Mouse (Mus musculus) MEL (cell line): ENCODE results near the gene Cops4. TPM values are rescaled to one million over a fixed set of nuclear protein-coding genes. Genes with fewer than 3 reads are reported as not detected.

Source experiments
- DNase-seq: peaks from one replicate; pipeline ENCODE4 v3.0.0; 2011; ENCODE audit warnings: low read depth, low spot score
- H3K27ac ChIP-seq: 2 replicates; pipeline ENCODE4 v1.5.1; 2012; ENCODE audit warnings: low read depth, mild to moderate bottlenecking, control low read depth, low read length, moderate library complexity; ENCODE audit not compliant: control insufficient read depth
- H3K27me3 ChIP-seq, 2 experiments: fragments of 150-350 bp in 1 of 2; sonication (generic) in 1 of 2; 2 replicates each; pipeline ENCODE4 v1.6.1; 2012; ENCODE audit warnings: low read length in 2 of 2, mild to moderate bottlenecking in 2 of 2, improper control_type of control experiment in 1 of 2, moderate library complexity in 1 of 2; ENCODE audit not compliant: insufficient read depth in 2 of 2, control insufficient read depth in 1 of 2
- H3K36me3 ChIP-seq, 2 experiments: 2 replicates each; pipeline ENCODE4 v1.6.1; 2012 to 2014; ENCODE audit warnings: low read length in 2 of 2, improper control_type of control experiment in 1 of 2, inconsistent platforms in 1 of 2, mild to moderate bottlenecking in 1 of 2; ENCODE audit not compliant: insufficient read depth in 2 of 2, control insufficient read depth in 1 of 2
- H3K4me1 ChIP-seq, 2 experiments: fragments of 150-350 bp in 1 of 2; sonication (generic) in 1 of 2; 2 replicates each; pipeline ENCODE4 v1.6.1; 2012; ENCODE audit warnings: low read length in 2 of 2, improper control_type of control experiment in 1 of 2, mild to moderate bottlenecking in 1 of 2; ENCODE audit not compliant: insufficient read depth in 2 of 2, control insufficient read depth in 1 of 2
- H3K4me3 ChIP-seq, 2 experiments: fragments of 150-350 bp in 1 of 2; sonication (generic) in 1 of 2; 2 replicates each; pipeline ENCODE4 v1.5.1; 2012; ENCODE audit warnings: low read depth in 2 of 2, low read length in 2 of 2, mild to moderate bottlenecking in 2 of 2, moderate library complexity in 2 of 2, control low read depth in 1 of 2, improper control_type of control experiment in 1 of 2; ENCODE audit not compliant: control insufficient read depth in 1 of 2, insufficient read depth in 1 of 2
- H3K79me2 ChIP-seq: 2 replicates; pipeline ENCODE4 v1.6.1; 2012; ENCODE audit warnings: mild to moderate bottlenecking, low read length, moderate library complexity; ENCODE audit not compliant: control insufficient read depth, poor library complexity, insufficient read depth
- H3K9ac ChIP-seq: 2 replicates; pipeline ENCODE4 v1.6.1; 2012; ENCODE audit warnings: low read depth, mild to moderate bottlenecking, control low read depth, low read length, moderate library complexity; ENCODE audit not compliant: control insufficient read depth, poor library complexity, severe bottlenecking
- H3K9me3 ChIP-seq: fragments of 150-350 bp; sonication (generic); replicated peaks from 2 replicates; pipeline ENCODE4 v1.6.1; 2012; ENCODE audit warnings: mild to moderate bottlenecking, low read length, improper control_type of control experiment, moderate library complexity; ENCODE audit not compliant: insufficient read depth
- BHLHE40 ChIP-seq: IDR thresholded peaks from 2 replicates; pipeline ENCODE4 v1.6.1; 2012; ENCODE audit warnings: low read depth, mild to moderate bottlenecking, inconsistent platforms, low read length, improper control_type of control experiment, borderline replicate concordance
- CHD1 ChIP-seq: IDR thresholded peaks from 2 replicates; pipeline ENCODE4 v1.6.1; 2012; ENCODE audit warnings: low read depth, mild to moderate bottlenecking, inconsistent platforms, low read length, improper control_type of control experiment
- CHD2 ChIP-seq: IDR thresholded peaks from 2 replicates; pipeline ENCODE4 v1.6.1; 2011; ENCODE audit warnings: low read length, improper control_type of control experiment
- CTCF ChIP-seq, 3 experiments: IDR thresholded peaks in 2 of 3; conservative IDR thresholded peaks in 1 of 3; 2 replicates each; pipeline ENCODE4 v1.5.1; 2011 to 2012; ENCODE audit warnings: low read length in 3 of 3, low read depth in 2 of 3, mild to moderate bottlenecking in 2 of 3, improper control_type of control experiment in 1 of 3, inconsistent platforms in 1 of 3, mixed read lengths in 1 of 3, moderate library complexity in 1 of 3; ENCODE audit not compliant: control insufficient read depth in 1 of 3, insufficient read depth in 1 of 3, poor library complexity in 1 of 3, severe bottlenecking in 1 of 3
- E2F4 ChIP-seq: IDR thresholded peaks from 2 replicates; pipeline ENCODE4 v1.6.1; 2011; ENCODE audit warnings: low read depth, low read length, improper control_type of control experiment, borderline replicate concordance
- ELF1 ChIP-seq: IDR thresholded peaks from 2 replicates; pipeline ENCODE4 v1.6.1; 2014; ENCODE audit warnings: low read depth, mild to moderate bottlenecking, inconsistent platforms, low read length, improper control_type of control experiment, moderate library complexity
- EP300 ChIP-seq, 2 experiments: IDR thresholded peaks; 2 replicates each; pipeline ENCODE4 v1.6.1; 2011; ENCODE audit warnings: improper control_type of control experiment in 2 of 2, low read length in 2 of 2, low read depth in 1 of 2, mild to moderate bottlenecking in 1 of 2
- ETS1 ChIP-seq: IDR thresholded peaks from 2 replicates; pipeline ENCODE4 v1.6.1; 2012; ENCODE audit warnings: low read depth, mild to moderate bottlenecking, inconsistent platforms, low read length, improper control_type of control experiment, moderate library complexity
- GABPA ChIP-seq: IDR thresholded peaks from 2 replicates; pipeline ENCODE4 v1.6.1; 2012; ENCODE audit warnings: low read depth, mild to moderate bottlenecking, inconsistent platforms, low read length, improper control_type of control experiment, moderate library complexity
- GATA1 ChIP-seq: IDR thresholded peaks from 2 replicates; pipeline ENCODE4 v1.6.1; 2011; ENCODE audit warnings: low read depth, low read length, improper control_type of control experiment
- HCFC1 ChIP-seq: IDR thresholded peaks from 2 replicates; pipeline ENCODE4 v1.6.1; 2012; ENCODE audit warnings: low read depth, mild to moderate bottlenecking, inconsistent platforms, low read length, improper control_type of control experiment, moderate library complexity
- JUND ChIP-seq: IDR thresholded peaks from 2 replicates; pipeline ENCODE4 v1.6.1; 2011; ENCODE audit warnings: low read depth, mild to moderate bottlenecking, improper control_type of control experiment, low read length
- MAFK ChIP-seq: IDR thresholded peaks from 2 replicates; pipeline ENCODE4 v1.6.1; 2011; ENCODE audit warnings: low read depth, mild to moderate bottlenecking, low read length, improper control_type of control experiment, borderline replicate concordance
- MAX ChIP-seq: IDR thresholded peaks from 2 replicates; pipeline ENCODE4 v1.6.1; 2011; ENCODE audit warnings: low read length, improper control_type of control experiment
- MAZ ChIP-seq: IDR thresholded peaks from 2 replicates; pipeline ENCODE4 v1.6.1; 2012; ENCODE audit warnings: low read depth, mild to moderate bottlenecking, inconsistent platforms, low read length, improper control_type of control experiment
- MEF2A ChIP-seq: IDR thresholded peaks from 2 replicates; pipeline ENCODE4 v1.6.1; 2014; ENCODE audit warnings: low read depth, mild to moderate bottlenecking, inconsistent platforms, low read length, improper control_type of control experiment; ENCODE audit not compliant: poor library complexity, insufficient replicate concordance, severe bottlenecking; ENCODE audit errors: extremely low read depth
- MXI1 ChIP-seq: IDR thresholded peaks from 2 replicates; pipeline ENCODE4 v1.6.1; 2011; ENCODE audit warnings: mild to moderate bottlenecking, low read depth, low read length, improper control_type of control experiment
- MYB ChIP-seq: IDR thresholded peaks from 2 replicates; pipeline ENCODE4 v1.6.1; 2011; ENCODE audit warnings: mild to moderate bottlenecking, low read depth, low read length, improper control_type of control experiment
- MYC ChIP-seq: IDR thresholded peaks from 2 replicates; pipeline ENCODE4 v1.6.1; 2011; ENCODE audit warnings: low read depth, mild to moderate bottlenecking, low read length, improper control_type of control experiment, moderate library complexity
- NELFE ChIP-seq: IDR thresholded peaks from 2 replicates; pipeline ENCODE4 v1.6.1; 2011; ENCODE audit warnings: low read depth, low read length, improper control_type of control experiment
- NRF1 ChIP-seq: IDR thresholded peaks from 2 replicates; pipeline ENCODE4 v1.6.1; 2014; ENCODE audit warnings: low read depth, mild to moderate bottlenecking, inconsistent platforms, low read length, improper control_type of control experiment, moderate library complexity; ENCODE audit not compliant: poor library complexity, insufficient read depth, severe bottlenecking
- POLR2A ChIP-seq, 2 experiments: IDR thresholded peaks; 2 replicates each; pipeline ENCODE4 v1.6.1; 2011 to 2012; ENCODE audit warnings: low read length in 2 of 2, mild to moderate bottlenecking in 2 of 2, control low read depth in 1 of 2, improper control_type of control experiment in 1 of 2, low read depth in 1 of 2, moderate library complexity in 1 of 2; ENCODE audit not compliant: control insufficient read depth in 1 of 2, insufficient read depth in 1 of 2, poor library complexity in 1 of 2
- POLR2AphosphoS2 ChIP-seq: IDR thresholded peaks from 2 replicates; pipeline ENCODE4 v1.6.1; 2011; ENCODE audit warnings: low read length, improper control_type of control experiment
- RAD21 ChIP-seq: IDR thresholded peaks from 2 replicates; pipeline ENCODE4 v1.6.1; 2011; ENCODE audit warnings: mild to moderate bottlenecking, low read depth, low read length, improper control_type of control experiment
- RCOR1 ChIP-seq: IDR thresholded peaks from 2 replicates; pipeline ENCODE4 v1.6.1; 2012; ENCODE audit warnings: low read depth, mild to moderate bottlenecking, inconsistent platforms, low read length, improper control_type of control experiment
- SIN3A ChIP-seq: IDR thresholded peaks from 2 replicates; pipeline ENCODE4 v1.6.1; 2012; ENCODE audit warnings: low read length, improper control_type of control experiment, inconsistent platforms
- TAL1 ChIP-seq: IDR thresholded peaks from 2 replicates; pipeline ENCODE4 v1.6.1; 2012; ENCODE audit warnings: mild to moderate bottlenecking, inconsistent platforms, low read length, moderate library complexity, mixed read lengths
- TBP ChIP-seq: IDR thresholded peaks from 2 replicates; pipeline ENCODE4 v1.8.0; 2011; ENCODE audit warnings: low read depth, low read length, improper control_type of control experiment
- TCF12 ChIP-seq: IDR thresholded peaks from 2 replicates; pipeline ENCODE4 v1.6.1; 2014; ENCODE audit warnings: low read depth, mild to moderate bottlenecking, inconsistent platforms, low read length, improper control_type of control experiment, moderate library complexity
- USF1 ChIP-seq: IDR thresholded peaks from 2 replicates; pipeline ENCODE4 v1.6.1; 2014; ENCODE audit warnings: low read depth, mild to moderate bottlenecking, inconsistent platforms, low read length, improper control_type of control experiment, moderate library complexity
- USF2 ChIP-seq, 2 experiments: IDR thresholded peaks; 2 replicates each; pipeline ENCODE4 v1.6.1; 2011 to 2012; ENCODE audit warnings: improper control_type of control experiment in 2 of 2, low read length in 2 of 2, borderline replicate concordance in 1 of 2, inconsistent platforms in 1 of 2, low read depth in 1 of 2, mild to moderate bottlenecking in 1 of 2; ENCODE audit not compliant: insufficient read depth in 1 of 2
- ZKSCAN1 ChIP-seq: IDR thresholded peaks from 2 replicates; pipeline ENCODE4 v1.6.1; 2012; ENCODE audit warnings: low read depth, mild to moderate bottlenecking, inconsistent platforms, low read length, improper control_type of control experiment, moderate library complexity
- ZMIZ1 ChIP-seq: IDR thresholded peaks from 2 replicates; pipeline ENCODE4 v1.6.1; 2012; ENCODE audit warnings: low read depth, mild to moderate bottlenecking, inconsistent platforms, low read length, improper control_type of control experiment, moderate library complexity
- ZNF384 ChIP-seq: IDR thresholded peaks from 2 replicates; pipeline ENCODE4 v1.6.1; 2012; ENCODE audit warnings: low read depth, mild to moderate bottlenecking, inconsistent platforms, low read length, improper control_type of control experiment
- polyA plus RNA-seq, 2 experiments: library from polyadenylated mRNA; stranded (reverse) in 1 of 2; unstranded in 1 of 2; fragments of >175 nt in 1 of 2; fragments of >200 nt in 1 of 2; gene quantifications; 2 replicates each; pipeline versions ENCODE4 v1.2.1 to v1.2.4; 2012; ENCODE audit warnings: low replicate concordance in 2 of 2, low read depth in 1 of 2; ENCODE audit not compliant: insufficient read length in 2 of 2, insufficient read depth in 1 of 2, missing spikeins in 1 of 2
- total RNA-seq: library from RNA; depleted of rRNA; stranded (reverse); fragments of 300-350 nt; gene quantifications from 2 replicates; pipeline ENCODE4 v1.2.3, GENCODE M21; 2012; rRNA removed

Cops4 gene
- total RNA-seq, result 142 and 143 TPM in 2 replicates
- polyA plus RNA-seq, result 100 to 1,000 TPM; 112 to 626 TPM

- peak within 1 kb of the TSS; percentile 89 for H3K9ac ChIP-seq
- H3K4me3 ChIP-seq, result peak within 1 kb of the TSS; percentile 81 to 82
- peaks cover 38% of the 10 kb centered on the region for H3K79me2 ChIP-seq
- peaks cover 0 to 2% of the 10 kb centered on the region in 2 experiments; a peak in 1 of 4 replicates for H3K27me3 ChIP-seq
- H3K4me1 ChIP-seq, result peaks cover 6 to 15% of the 10 kb centered on the region in 2 experiments
- peak within 1 kb of the TSS; percentile 79 for H3K27ac ChIP-seq
- no peaks in the 10 kb centered on the region for H3K9me3 ChIP-seq
- peaks cover 0 to 22% of the 10 kb centered on the region in 2 experiments; a peak in 3 of 4 replicates for H3K36me3 ChIP-seq
- peak; percentile 100 for DNase-seq
- peak; percentile 77 for TF ChIP-seq NELFE
- 0 out of 2 replicates have a peak, but pooled peaks have one; percentile 62 for TF ChIP-seq MAZ
- TF ChIP-seq USF1, result peak; percentile 38
- peak; percentile 92 for TF ChIP-seq HCFC1
- TF ChIP-seq ETS1, result peak; percentile 64
- no peak; the same call in 1 of the 2 replicates for TF ChIP-seq E2F4
- peak; percentile 93 for TF ChIP-seq SIN3A
- peak in 1 of 2 experiments; percentile 37; a peak in 1 of 4 replicates for TF ChIP-seq EP300 (IDR thresholded peaks at IDR 0.05; ENCODE audit: low read depth in 1 of 2, low read length in 2 of 2)
- TF ChIP-seq MAFK, result no peak
- TF ChIP-seq RCOR1, result no peak
- peak; percentile 48; the same call in 1 of the 2 replicates for TF ChIP-seq ZMIZ1
- TF ChIP-seq GABPA, result peak; percentile 86; the same call in 1 of the 2 replicates
- TF ChIP-seq POLR2AphosphoS2, result peak; percentile 53; the same call in 1 of the 2 replicates
- no peak for TF ChIP-seq USF2 (IDR thresholded peaks at IDR 0.05; ENCODE audit: borderline replicate concordance in 1 of 2, insufficient read depth in 1 of 2, low read depth in 1 of 2, low read length in 2 of 2)
- TF ChIP-seq MXI1, result peak; percentile 78
- TF ChIP-seq CHD2, result peak; percentile 65
- TF ChIP-seq MEF2A, result 0 out of 2 replicates have a peak, but pooled peaks have one; percentile 2
- peak; percentile 88 for TF ChIP-seq TCF12
- peak; percentile 97 for TF ChIP-seq TBP
- no peak for TF ChIP-seq BHLHE40
- peak; percentile 82 for TF ChIP-seq ELF1
- no peak for TF ChIP-seq TAL1
- no peak; the same call in 1 of the 2 replicates for TF ChIP-seq JUND
- TF ChIP-seq CHD1, result no peak; the same call in 1 of the 2 replicates
- TF ChIP-seq NRF1, result peak; percentile 64
- TF ChIP-seq MYB, result no peak
- peak; percentile 98 for TF ChIP-seq GATA1
- peak; percentile 83 for TF ChIP-seq MAX
- no peak for TF ChIP-seq ZNF384
- no peak for TF ChIP-seq ZKSCAN1
- peak; percentile 86 for TF ChIP-seq MYC
- TF ChIP-seq POLR2A (IDR thresholded peaks at IDR 0.05; ENCODE audit: control insufficient read depth in 1 of 2, insufficient read depth in 1 of 2, low read depth in 1 of 2, low read length in 2 of 2, poor library complexity in 1 of 2), result peak; percentile 61 to 74; a peak in 3 of 4 replicates
- TF ChIP-seq CTCF (IDR thresholded peaks at IDR 0.05 in 2 of 3, conservative IDR thresholded peaks at IDR 0.05 in 1 of 3; ENCODE audit: control insufficient read depth in 1 of 3, insufficient read depth in 1 of 3, low read depth in 2 of 3, low read length in 3 of 3, poor library complexity in 1 of 3, severe bottlenecking in 1 of 3), result no peak
- TF ChIP-seq RAD21, result no peak
Observed at GRCm38 (mm10) chr5:100518049-100519026, at the start of gene Cops4. Gene Cops4 (plus strand): TSS chr5:100518309.
